Mouse (Mus musculus) hindbrain, embryonic 15.5 days (tissue): ENCODE measurements around the gene Zfand2a. TPM values are rescaled to one million over a fixed set of nuclear protein-coding genes. Genes with fewer than 3 reads are reported as not detected.

Experiments used
- ATAC-seq: fragments of 200-750 bp; cut with Nextera tagmentation; 2 replicates; pipeline ENCODE4 v1.8.0; 2017; ENCODE audit warnings: low read depth, moderate number of reproducible peaks, moderate TSS enrichment; ENCODE audit not compliant: low FRiP score
- H3K27ac ChIP-seq: fragments of 300-500 bp; sonication (generic); replicated peaks from 2 replicates; pipeline ENCODE4 v1.5.1; 2015; ENCODE audit warnings: mild to moderate bottlenecking, inconsistent platforms
- H3K27me3 ChIP-seq: fragments of 300-500 bp; sonication (generic); 2 replicates; pipeline ENCODE4 v1.6.1; 2015; ENCODE audit warnings: control low read depth, inconsistent platforms
- H3K36me3 ChIP-seq: fragments of 300-500 bp; sonication (generic); 2 replicates; pipeline ENCODE4 v1.6.1; 2015; ENCODE audit warnings: control low read depth, inconsistent platforms
- H3K4me1 ChIP-seq: fragments of 300-500 bp; sonication (generic); replicated peaks from 2 replicates; pipeline ENCODE4 v1.6.1; 2015; ENCODE audit warnings: control low read depth, inconsistent platforms
- H3K4me2 ChIP-seq: fragments of 300-500 bp; sonication (generic); 2 replicates; pipeline ENCODE4 v1.6.1; 2015; ENCODE audit warnings: moderate library complexity, mild to moderate bottlenecking, inconsistent platforms
- H3K4me3 ChIP-seq: fragments of 300-500 bp; sonication (generic); 2 replicates; pipeline ENCODE4 v1.5.1; 2015; ENCODE audit warnings: mild to moderate bottlenecking, inconsistent platforms
- H3K9ac ChIP-seq: fragments of 300-500 bp; sonication (generic); 2 replicates; pipeline ENCODE4 v1.6.1; 2015; ENCODE audit warnings: inconsistent platforms
- H3K9me3 ChIP-seq: fragments of 300-500 bp; sonication (generic); 2 replicates; pipeline ENCODE4 v1.6.1; 2016; ENCODE audit warnings: control low read depth, inconsistent platforms
- WGBS: fragments of 180-500 bp; shearing (Covaris S2); methylation state at CpG from one replicate; pipeline ENCODE4 v1.1.7; 2015; 5-methylcytosine and 5-hydroxymethylcytosine counted together
- polyA plus RNA-seq: library from polyadenylated mRNA; unstranded; fragments of >200 nt; fragmentation: Nextera tagmentation; extraction: Ambion mirVana; gene quantifications from 2 replicates; pipeline ENCODE4 v1.2.1, GENCODE M21; 2015

Gene Zfand2a
- polyA plus RNA-seq, 1 experiment from 2014 or later: 27.1 TPM

DNA sequence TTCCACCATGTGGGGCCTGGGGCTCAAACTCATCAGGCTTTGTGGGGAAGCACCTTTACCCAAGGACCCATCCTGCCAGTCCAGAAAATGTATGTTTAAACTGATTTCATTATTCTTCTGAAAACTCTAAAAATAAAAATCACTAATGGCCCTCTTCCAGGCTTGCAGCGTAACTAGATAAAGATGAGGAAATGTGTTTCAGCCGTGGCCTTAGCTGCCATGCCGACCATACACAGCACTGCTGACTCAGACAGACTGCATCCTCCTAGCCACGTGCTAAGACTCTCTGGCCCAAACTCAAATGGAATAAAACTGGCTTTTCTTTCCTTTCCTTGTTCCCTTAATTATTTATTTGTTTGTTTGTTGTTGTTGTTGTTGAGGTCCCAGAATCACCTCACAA lies 19.5 kb downstream of the Zfand2a start:
- Histone ChIP-seq H3K27me3 (no peaks in the 10 kb centered on the region), H3K4me2 (no peak overlapping the region), H3K4me1 (peaks cover 5% of the 10 kb centered on the region; the same call in 1 of the 2 replicates), H3K4me3 (no peak overlapping the region), H3K27ac (no peak overlapping the region), H3K9me3 (no peaks in the 10 kb centered on the region), H3K9ac (no peak overlapping the region), H3K36me3 (no peaks in the 10 kb centered on the region)
- WGBS: 80% methylated on average over 4 of the region's 4 CpGs
- no peak for ATAC-seq

DNA sequence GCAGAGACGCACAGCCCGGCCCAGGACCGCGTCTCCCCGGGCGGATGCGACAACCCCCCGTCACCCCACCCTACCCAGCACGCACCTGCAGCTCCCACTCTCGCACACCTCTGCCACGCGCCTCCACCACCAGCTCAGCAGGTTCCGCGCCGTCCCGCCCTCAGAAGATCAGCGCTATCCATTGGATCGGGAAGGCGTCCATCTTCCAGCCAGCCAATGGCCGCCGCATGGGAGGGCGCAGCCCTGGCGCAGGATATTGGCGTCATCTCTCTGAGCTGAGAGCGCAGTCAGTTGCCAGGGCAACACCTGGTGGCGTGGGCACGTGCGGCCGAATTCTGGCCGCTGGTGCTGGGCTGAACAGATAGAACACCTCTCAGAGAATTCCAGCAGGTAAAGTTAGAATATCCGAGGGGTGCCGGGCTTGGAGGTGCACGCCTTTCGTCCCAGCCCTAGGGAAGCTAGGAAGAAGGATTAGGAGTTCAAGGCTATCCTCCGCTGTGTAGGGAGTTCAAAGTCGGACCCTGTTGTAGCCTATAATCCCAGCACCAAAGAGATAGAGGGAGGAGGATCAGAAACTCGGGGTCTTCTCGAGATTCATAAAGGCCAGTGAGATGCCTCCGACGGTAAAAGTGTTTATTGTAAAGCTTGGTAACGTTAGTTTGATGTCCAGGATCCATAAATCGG lies 23.8 kb downstream of the Zfand2a start, which contains the start of gene 3110082I17Rik:
Gene 3110082I17Rik, minus strand, starts transcription at position 144 of the 684 bp plus-strand sequence.
- Histone ChIP-seq H3K4me1 (peaks cover 15% of the 10 kb centered on the region), H3K4me2 (peak within 1 kb of the TSS; percentile 72)
- ATAC-seq: peak; percentile 99

DNA sequence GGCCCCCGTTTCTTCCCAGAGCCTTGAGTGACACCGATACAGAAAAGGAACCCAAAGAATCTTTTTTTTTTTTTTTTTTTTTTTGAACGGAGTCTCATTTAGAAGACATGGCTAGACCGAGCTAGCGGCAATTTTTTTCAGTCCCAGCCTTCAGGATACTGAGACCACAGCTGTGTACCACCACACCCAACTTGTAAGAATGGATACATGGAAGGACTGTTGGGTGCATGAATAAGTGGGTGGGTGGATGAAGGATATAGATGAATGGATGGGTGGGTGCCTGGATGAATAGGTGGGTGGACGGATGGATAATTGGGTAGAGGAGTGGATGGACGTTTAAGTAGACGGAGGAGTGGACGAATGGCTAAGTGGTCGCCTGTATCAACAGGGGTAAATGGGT lies 24.4 kb downstream of the Zfand2a start:
- H3K27me3 ChIP-seq: no peaks in the 10 kb centered on the region
- 0 out of 2 replicates have a peak, but pooled peaks have one; percentile 43 for ATAC-seq
- peak overlapping the region; percentile 72 for H3K4me2 ChIP-seq
- no peaks in the 10 kb centered on the region for H3K36me3 ChIP-seq
- 11% methylated on average over 10 of the region's 10 CpGs for WGBS
- H3K4me1 ChIP-seq: peaks cover 15% of the 10 kb centered on the region
- no peak overlapping the region for H3K27ac ChIP-seq
- H3K9ac ChIP-seq: peak overlapping the region; percentile 58
- H3K9me3 ChIP-seq: no peaks in the 10 kb centered on the region
- peak overlapping the region; percentile 58 for H3K4me3 ChIP-seq

More for the DNA sequence above, 23.8 kb downstream of the Zfand2a start, which contains the start of gene 3110082I17Rik:
- Histone ChIP-seq H3K9me3 (no peaks in the 10 kb centered on the region), H3K27me3 (no peaks in the 10 kb centered on the region), H3K9ac (peak within 1 kb of the TSS; percentile 58), H3K4me3 (peak within 1 kb of the TSS; percentile 58), H3K36me3 (no peaks in the 10 kb centered on the region), H3K27ac (no peak within 1 kb of the TSS)
- 6% methylated on average over 34 of the region's 42 CpGs for WGBS

DNA sequence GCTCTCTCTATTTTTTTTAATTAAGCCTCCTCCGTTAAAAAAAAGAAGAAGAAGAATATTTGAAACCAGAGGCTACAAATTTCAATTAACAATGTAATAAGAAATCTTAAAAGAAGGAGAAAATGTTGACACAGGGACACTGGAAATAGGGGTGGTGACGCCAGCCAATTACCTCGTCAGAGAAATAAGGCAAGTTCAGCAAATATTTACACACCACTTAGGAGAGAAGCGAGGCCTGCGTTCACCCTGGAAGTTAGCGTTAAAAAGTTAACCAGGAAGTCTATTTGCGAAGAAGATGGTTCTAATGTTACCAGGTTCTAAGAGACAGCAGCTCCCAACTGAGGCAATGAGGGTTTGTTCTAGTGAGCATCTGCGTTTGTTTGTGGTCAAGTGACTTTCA lies 27.1 kb downstream of the Zfand2a start:
- H3K4me2 ChIP-seq: no peak overlapping the region
- no peaks in the 10 kb centered on the region for H3K27me3 ChIP-seq
- H3K27ac ChIP-seq: no peak overlapping the region
- ATAC-seq: no peak
- peaks cover 15% of the 10 kb centered on the region for H3K4me1 ChIP-seq
- peaks cover 2% of the 10 kb centered on the region; the same call in 1 of the 2 replicates for H3K36me3 ChIP-seq
- H3K9me3 ChIP-seq: no peaks in the 10 kb centered on the region
- no peak overlapping the region for H3K9ac ChIP-seq
- no peak overlapping the region for H3K4me3 ChIP-seq
- WGBS: 91% methylated on average over 8 of the region's 8 CpGs

DNA sequence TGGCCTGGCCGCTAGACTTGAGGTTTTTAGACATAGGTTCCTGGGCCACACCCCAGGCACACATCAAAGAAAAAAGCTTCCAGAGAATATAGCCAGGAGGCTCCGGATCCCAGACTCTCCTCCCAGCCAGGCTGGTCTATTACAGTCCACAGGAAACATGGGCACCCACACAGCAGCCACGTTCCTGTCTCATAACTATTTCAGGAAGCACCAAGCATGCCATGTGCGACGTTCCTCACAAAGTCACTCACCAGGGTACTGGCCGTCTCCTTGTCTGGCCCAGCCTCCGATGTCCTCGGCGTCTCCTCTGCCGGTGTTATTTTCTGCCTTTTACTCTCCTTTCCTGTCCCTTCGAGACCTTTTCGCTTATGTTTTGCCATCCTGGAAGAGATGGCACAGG lies 29.2 kb downstream of the Zfand2a start:
- Histone ChIP-seq H3K4me1 (peaks cover 11% of the 10 kb centered on the region), H3K36me3 (peaks cover 2% of the 10 kb centered on the region; the same call in 1 of the 2 replicates), H3K4me3 (no peak overlapping the region), H3K9me3 (no peaks in the 10 kb centered on the region), H3K27me3 (no peaks in the 10 kb centered on the region), H3K27ac (no peak overlapping the region), H3K4me2 (no peak overlapping the region), H3K9ac (no peak overlapping the region)
- 87% methylated on average over 12 of the region's 12 CpGs for WGBS
- ATAC-seq: no peak

DNA sequence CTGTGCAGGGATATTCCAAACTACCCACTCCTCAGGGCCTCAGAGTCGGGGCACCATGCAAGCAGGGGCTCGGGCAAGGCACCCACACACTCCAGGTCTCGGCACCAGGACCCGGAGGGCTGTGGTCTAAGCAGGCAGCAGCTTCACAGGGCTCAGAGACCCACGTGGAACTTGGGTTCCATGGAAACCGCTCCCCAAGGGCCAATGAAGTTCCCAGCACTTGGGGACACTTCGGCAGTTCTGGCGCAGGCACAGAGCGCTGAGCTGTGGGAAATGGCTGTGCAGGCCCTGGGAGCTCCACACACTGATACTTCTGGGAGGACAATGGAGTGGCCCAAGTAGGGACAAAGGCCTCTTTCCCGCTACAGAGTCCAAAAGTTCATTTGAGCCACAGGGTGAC lies 31.3 kb downstream of the Zfand2a start:
- no peak for ATAC-seq
- Histone ChIP-seq H3K9ac (no peak overlapping the region), H3K36me3 (peaks cover 2% of the 10 kb centered on the region; the same call in 1 of the 2 replicates), H3K4me3 (no peak overlapping the region), H3K27me3 (no peaks in the 10 kb centered on the region), H3K9me3 (no peaks in the 10 kb centered on the region), H3K4me2 (no peak overlapping the region), H3K27ac (no peak overlapping the region), H3K4me1 (peaks cover 16% of the 10 kb centered on the region)
- 85% methylated on average over 10 of the region's 10 CpGs for whole genome bisulfite sequencing

DNA sequence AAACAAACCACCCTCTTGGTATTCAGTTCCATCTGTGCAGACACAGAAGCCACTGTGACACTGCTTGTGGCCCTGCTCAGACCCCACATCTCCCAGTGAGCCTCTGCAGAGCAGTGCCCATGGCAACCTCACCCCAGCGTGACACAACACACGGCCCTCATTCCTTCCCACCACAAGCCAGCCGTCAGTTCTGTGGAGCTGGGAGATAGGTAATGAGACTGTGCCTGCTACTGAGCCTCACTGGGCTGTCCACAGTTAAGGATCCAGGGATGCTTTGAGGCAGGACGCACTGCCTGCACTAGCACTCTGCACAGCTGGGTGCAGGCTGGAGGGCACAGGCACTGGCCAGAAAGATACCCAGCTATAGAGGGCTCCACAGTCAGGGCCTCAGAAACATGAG lies 34.4 kb downstream of the Zfand2a start:
- no peak overlapping the region for H3K4me2 ChIP-seq
- no peak overlapping the region for H3K4me3 ChIP-seq
- WGBS: 6% methylated on average over 4 of the region's 4 CpGs
- H3K27me3 ChIP-seq: no peaks in the 10 kb centered on the region
- no peaks in the 10 kb centered on the region for H3K9me3 ChIP-seq
- H3K9ac ChIP-seq: no peak overlapping the region
- peak overlapping the region; percentile 23; the same call in 1 of the 2 replicates for H3K27ac ChIP-seq
- H3K36me3 ChIP-seq: peaks cover 2% of the 10 kb centered on the region; the same call in 1 of the 2 replicates
- peak; percentile 72; the same call in 1 of the 2 replicates for ATAC-seq
- peaks cover 19% of the 10 kb centered on the region for H3K4me1 ChIP-seq

DNA sequence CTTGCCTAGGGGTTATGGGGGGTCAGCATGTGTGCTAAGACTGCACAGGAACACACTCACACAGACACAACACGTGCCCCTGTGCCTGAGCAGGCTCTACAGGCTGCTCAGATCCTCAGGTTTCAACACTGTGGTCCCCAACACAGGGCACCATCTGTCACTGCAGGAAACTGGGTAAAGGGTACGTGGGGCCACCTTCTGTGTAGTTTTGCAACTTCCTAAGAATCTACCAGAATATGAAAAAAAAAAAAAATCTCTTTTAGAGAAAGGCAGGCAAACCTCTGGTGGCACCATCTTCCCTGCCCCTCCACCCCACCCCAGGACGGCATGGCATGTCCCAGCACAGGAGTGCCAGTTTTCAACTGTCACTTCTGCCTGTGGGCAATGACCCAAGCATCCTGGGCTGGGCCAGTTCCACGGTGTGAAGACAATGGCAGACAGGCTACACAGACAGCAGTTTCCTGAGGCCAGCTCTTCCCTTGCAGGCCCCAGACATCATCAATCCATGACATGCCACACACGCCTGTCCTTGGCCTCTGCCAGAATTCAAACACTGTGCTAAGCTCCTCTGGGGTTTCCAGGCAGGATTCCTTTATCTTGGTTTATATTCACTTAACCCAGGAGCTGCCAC lies 35.1 kb downstream of the Zfand2a start:
- ATAC-seq: peak; percentile 60; the same call in 1 of the 2 replicates
- Histone ChIP-seq H3K27me3 (no peaks in the 10 kb centered on the region), H3K36me3 (no peaks in the 10 kb centered on the region), H3K9ac (no peak overlapping the region), H3K27ac (peak overlapping the region; percentile 23; the same call in 1 of the 2 replicates), H3K4me3 (no peak overlapping the region), H3K4me1 (peaks cover 19% of the 10 kb centered on the region), H3K4me2 (no peak overlapping the region), H3K9me3 (no peaks in the 10 kb centered on the region)
- 24% methylated on average over 5 of the region's 5 CpGs for WGBS

DNA sequence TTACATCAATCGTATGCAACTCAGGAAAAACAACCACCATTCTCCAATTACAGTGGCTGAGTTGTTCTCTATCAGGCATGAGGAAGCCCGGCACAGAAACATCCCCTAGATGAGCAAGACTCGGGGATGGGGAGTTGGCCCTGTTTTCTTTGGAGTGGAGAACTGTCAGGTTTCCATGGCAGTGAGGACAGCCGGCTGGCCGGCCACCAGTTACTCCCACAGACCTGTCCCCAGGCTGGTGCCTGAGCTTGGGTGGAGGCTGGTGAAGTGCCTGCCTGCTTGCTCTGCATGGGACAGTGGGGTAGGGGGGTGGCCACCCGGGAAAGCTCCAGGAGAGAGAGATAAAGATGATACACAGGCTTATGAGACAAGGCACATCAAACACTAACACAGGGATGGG lies 36.3 kb downstream of the Zfand2a start:
- Histone ChIP-seq H3K4me2 (no peak overlapping the region), H3K27me3 (no peaks in the 10 kb centered on the region), H3K4me1 (peaks cover 19% of the 10 kb centered on the region), H3K36me3 (no peaks in the 10 kb centered on the region), H3K9ac (no peak overlapping the region), H3K27ac (no peak overlapping the region), H3K9me3 (no peaks in the 10 kb centered on the region), H3K4me3 (no peak overlapping the region)
- ATAC-seq: no peak
- 62% methylated on average over 6 of the region's 6 CpGs for WGBS

DNA sequence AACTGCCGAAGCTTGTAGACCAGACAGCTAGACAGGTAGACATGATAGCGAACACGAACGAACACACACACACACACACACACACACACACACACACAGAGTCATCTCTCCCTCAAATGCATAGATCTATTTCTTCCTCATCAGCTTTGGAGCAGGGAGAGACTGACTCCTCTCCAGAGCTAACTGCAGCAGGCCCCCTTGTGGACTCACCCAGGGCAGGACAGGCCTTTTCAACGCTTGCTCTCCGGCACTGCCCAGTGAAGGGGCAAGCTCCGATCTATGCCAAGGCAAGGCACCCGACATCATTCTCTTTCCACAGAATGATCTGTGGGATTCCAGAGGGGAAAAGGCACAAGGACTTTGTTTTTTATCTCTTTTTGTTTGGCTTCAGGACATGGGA lies 39.1 kb downstream of the Zfand2a start:
- no peak for ATAC-seq
- no peaks in the 10 kb centered on the region for H3K9me3 ChIP-seq
- H3K9ac ChIP-seq: no peak overlapping the region
- 83% methylated on average over 8 of the region's 8 CpGs for WGBS
- no peak overlapping the region for H3K27ac ChIP-seq
- no peak overlapping the region for H3K4me2 ChIP-seq
- H3K4me3 ChIP-seq: no peak overlapping the region
- H3K4me1 ChIP-seq: peaks cover 37% of the 10 kb centered on the region
- no peaks in the 10 kb centered on the region for H3K36me3 ChIP-seq
- no peaks in the 10 kb centered on the region for H3K27me3 ChIP-seq

DNA sequence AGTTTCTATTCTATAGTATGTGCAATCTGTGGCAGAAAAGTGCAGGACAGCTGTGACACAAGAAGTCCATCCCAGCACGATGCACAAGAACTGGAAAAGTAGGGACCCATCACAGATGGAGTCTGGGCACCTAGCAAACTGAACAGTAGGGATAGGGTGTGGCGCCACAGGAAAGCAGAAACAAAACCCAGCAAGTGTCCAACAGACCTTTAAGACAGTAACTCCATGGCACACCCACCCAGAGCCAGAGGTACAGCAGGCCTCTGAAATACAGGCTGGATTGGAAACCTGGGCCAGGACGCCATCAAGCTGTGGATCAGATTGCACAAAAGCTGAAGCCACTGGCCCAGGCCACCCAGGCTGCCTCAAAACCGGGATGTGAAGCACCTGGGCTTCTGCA lies 41.4 kb downstream of the Zfand2a start:
- H3K9me3 ChIP-seq: no peaks in the 10 kb centered on the region
- no peak overlapping the region for H3K4me3 ChIP-seq
- 78% methylated on average over 4 of the region's 4 CpGs for WGBS
- no peak overlapping the region for H3K4me2 ChIP-seq
- no peaks in the 10 kb centered on the region for H3K36me3 ChIP-seq
- H3K27ac ChIP-seq: peak overlapping the region; percentile 56; the same call in 1 of the 2 replicates
- H3K9ac ChIP-seq: no peak overlapping the region
- no peaks in the 10 kb centered on the region for H3K27me3 ChIP-seq
- peaks cover 26% of the 10 kb centered on the region for H3K4me1 ChIP-seq
- no peak for ATAC-seq

DNA sequence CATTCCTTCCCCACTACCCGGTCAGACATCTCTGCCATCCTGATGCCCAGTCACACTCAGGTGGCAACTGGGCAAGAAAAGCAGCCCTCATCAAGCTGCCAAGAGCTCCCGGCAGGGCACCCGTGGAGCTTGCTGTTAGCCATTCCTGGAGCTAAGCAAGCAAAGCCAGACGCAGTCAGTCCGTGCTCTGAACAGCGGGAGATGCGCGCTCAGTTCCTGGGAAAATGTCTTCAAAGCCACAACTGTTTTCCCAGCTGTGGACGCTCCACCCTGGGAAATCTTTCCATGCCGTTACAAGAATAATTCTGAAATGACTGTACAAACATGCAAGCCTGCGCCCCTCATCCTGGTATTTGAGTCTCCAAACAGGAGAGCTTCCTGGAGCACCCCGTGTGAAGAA lies 41.9 kb downstream of the Zfand2a start:
- no peak overlapping the region for H3K4me2 ChIP-seq
- WGBS: 62% methylated on average over 12 of the region's 12 CpGs

More for the DNA sequence above, 41.9 kb downstream of the Zfand2a start:
- Histone ChIP-seq H3K9ac (no peak overlapping the region), H3K27me3 (no peaks in the 10 kb centered on the region), H3K27ac (peak overlapping the region; percentile 69), H3K36me3 (no peaks in the 10 kb centered on the region), H3K9me3 (no peaks in the 10 kb centered on the region), H3K4me3 (no peak overlapping the region), H3K4me1 (peaks cover 26% of the 10 kb centered on the region)
- ATAC-seq: no peak
